Mouse (Mus musculus) MEL (cell line): Measurements from ENCODE around the gene Lhfpl2. TPM values are rescaled to one million over a fixed set of nuclear protein-coding genes. Genes with fewer than 3 reads are reported as not detected.

Experiments used
- DNase-seq: peaks from one replicate; pipeline ENCODE4 v3.0.0; 2011; ENCODE audit warnings: low read depth, low spot score
- H3K27ac ChIP-seq: 2 replicates; pipeline ENCODE4 v1.5.1; 2012; ENCODE audit warnings: low read depth, mild to moderate bottlenecking, control low read depth, low read length, moderate library complexity; ENCODE audit not compliant: control insufficient read depth
- H3K27me3 ChIP-seq, 2 experiments: fragments of 150-350 bp in 1 of 2; sonication (generic) in 1 of 2; 2 replicates each; pipeline ENCODE4 v1.6.1; 2012; ENCODE audit warnings: low read length in 2 of 2, mild to moderate bottlenecking in 2 of 2, improper control_type of control experiment in 1 of 2, moderate library complexity in 1 of 2; ENCODE audit not compliant: insufficient read depth in 2 of 2, control insufficient read depth in 1 of 2
- H3K36me3 ChIP-seq, 2 experiments: 2 replicates each; pipeline ENCODE4 v1.6.1; 2012 to 2014; ENCODE audit warnings: low read length in 2 of 2, improper control_type of control experiment in 1 of 2, inconsistent platforms in 1 of 2, mild to moderate bottlenecking in 1 of 2; ENCODE audit not compliant: insufficient read depth in 2 of 2, control insufficient read depth in 1 of 2
- H3K4me1 ChIP-seq, 2 experiments: fragments of 150-350 bp in 1 of 2; sonication (generic) in 1 of 2; 2 replicates each; pipeline ENCODE4 v1.6.1; 2012; ENCODE audit warnings: low read length in 2 of 2, improper control_type of control experiment in 1 of 2, mild to moderate bottlenecking in 1 of 2; ENCODE audit not compliant: insufficient read depth in 2 of 2, control insufficient read depth in 1 of 2
- H3K4me3 ChIP-seq, 2 experiments: fragments of 150-350 bp in 1 of 2; sonication (generic) in 1 of 2; 2 replicates each; pipeline ENCODE4 v1.5.1; 2012; ENCODE audit warnings: low read depth in 2 of 2, low read length in 2 of 2, mild to moderate bottlenecking in 2 of 2, moderate library complexity in 2 of 2, control low read depth in 1 of 2, improper control_type of control experiment in 1 of 2; ENCODE audit not compliant: control insufficient read depth in 1 of 2, insufficient read depth in 1 of 2
- H3K79me2 ChIP-seq: 2 replicates; pipeline ENCODE4 v1.6.1; 2012; ENCODE audit warnings: mild to moderate bottlenecking, low read length, moderate library complexity; ENCODE audit not compliant: control insufficient read depth, poor library complexity, insufficient read depth
- H3K9ac ChIP-seq: 2 replicates; pipeline ENCODE4 v1.6.1; 2012; ENCODE audit warnings: low read depth, mild to moderate bottlenecking, control low read depth, low read length, moderate library complexity; ENCODE audit not compliant: control insufficient read depth, poor library complexity, severe bottlenecking
- H3K9me3 ChIP-seq: fragments of 150-350 bp; sonication (generic); replicated peaks from 2 replicates; pipeline ENCODE4 v1.6.1; 2012; ENCODE audit warnings: mild to moderate bottlenecking, low read length, improper control_type of control experiment, moderate library complexity; ENCODE audit not compliant: insufficient read depth
- CHD1 ChIP-seq: IDR thresholded peaks from 2 replicates; pipeline ENCODE4 v1.6.1; 2012; ENCODE audit warnings: low read depth, mild to moderate bottlenecking, inconsistent platforms, low read length, improper control_type of control experiment
- CTCF ChIP-seq, 3 experiments: IDR thresholded peaks in 2 of 3; conservative IDR thresholded peaks in 1 of 3; 2 replicates each; pipeline ENCODE4 v1.5.1; 2011 to 2012; ENCODE audit warnings: low read length in 3 of 3, low read depth in 2 of 3, mild to moderate bottlenecking in 2 of 3, improper control_type of control experiment in 1 of 3, inconsistent platforms in 1 of 3, mixed read lengths in 1 of 3, moderate library complexity in 1 of 3; ENCODE audit not compliant: control insufficient read depth in 1 of 3, insufficient read depth in 1 of 3, poor library complexity in 1 of 3, severe bottlenecking in 1 of 3
- ETS1 ChIP-seq: IDR thresholded peaks from 2 replicates; pipeline ENCODE4 v1.6.1; 2012; ENCODE audit warnings: low read depth, mild to moderate bottlenecking, inconsistent platforms, low read length, improper control_type of control experiment, moderate library complexity
- KAT2A ChIP-seq: conservative IDR thresholded peaks from 2 replicates; pipeline ENCODE4 v1.6.1; 2012; ENCODE audit warnings: low read depth, low read length, improper control_type of control experiment, inconsistent platforms
- MAFK ChIP-seq: IDR thresholded peaks from 2 replicates; pipeline ENCODE4 v1.6.1; 2011; ENCODE audit warnings: low read depth, mild to moderate bottlenecking, low read length, improper control_type of control experiment, borderline replicate concordance
- MAX ChIP-seq: IDR thresholded peaks from 2 replicates; pipeline ENCODE4 v1.6.1; 2011; ENCODE audit warnings: low read length, improper control_type of control experiment
- MAZ ChIP-seq: IDR thresholded peaks from 2 replicates; pipeline ENCODE4 v1.6.1; 2012; ENCODE audit warnings: low read depth, mild to moderate bottlenecking, inconsistent platforms, low read length, improper control_type of control experiment
- MEF2A ChIP-seq: IDR thresholded peaks from 2 replicates; pipeline ENCODE4 v1.6.1; 2014; ENCODE audit warnings: low read depth, mild to moderate bottlenecking, inconsistent platforms, low read length, improper control_type of control experiment; ENCODE audit not compliant: poor library complexity, insufficient replicate concordance, severe bottlenecking; ENCODE audit errors: extremely low read depth
- MXI1 ChIP-seq: IDR thresholded peaks from 2 replicates; pipeline ENCODE4 v1.6.1; 2011; ENCODE audit warnings: mild to moderate bottlenecking, low read depth, low read length, improper control_type of control experiment
- MYC ChIP-seq: IDR thresholded peaks from 2 replicates; pipeline ENCODE4 v1.6.1; 2011; ENCODE audit warnings: low read depth, mild to moderate bottlenecking, low read length, improper control_type of control experiment, moderate library complexity
- POLR2A ChIP-seq, 2 experiments: IDR thresholded peaks; 2 replicates each; pipeline ENCODE4 v1.6.1; 2011 to 2012; ENCODE audit warnings: low read length in 2 of 2, mild to moderate bottlenecking in 2 of 2, control low read depth in 1 of 2, improper control_type of control experiment in 1 of 2, low read depth in 1 of 2, moderate library complexity in 1 of 2; ENCODE audit not compliant: control insufficient read depth in 1 of 2, insufficient read depth in 1 of 2, poor library complexity in 1 of 2
- POLR2AphosphoS2 ChIP-seq: IDR thresholded peaks from 2 replicates; pipeline ENCODE4 v1.6.1; 2011; ENCODE audit warnings: low read length, improper control_type of control experiment
- POLR2AphosphoS5 ChIP-seq: IDR thresholded peaks from 2 replicates; pipeline ENCODE4 v1.6.1; 2012; ENCODE audit warnings: low read depth, borderline replicate concordance, mild to moderate bottlenecking, inconsistent platforms, low read length, moderate library complexity, mixed read lengths
- SIN3A ChIP-seq: IDR thresholded peaks from 2 replicates; pipeline ENCODE4 v1.6.1; 2012; ENCODE audit warnings: low read length, improper control_type of control experiment, inconsistent platforms
- TAL1 ChIP-seq: IDR thresholded peaks from 2 replicates; pipeline ENCODE4 v1.6.1; 2012; ENCODE audit warnings: mild to moderate bottlenecking, inconsistent platforms, low read length, moderate library complexity, mixed read lengths
- TCF12 ChIP-seq: IDR thresholded peaks from 2 replicates; pipeline ENCODE4 v1.6.1; 2014; ENCODE audit warnings: low read depth, mild to moderate bottlenecking, inconsistent platforms, low read length, improper control_type of control experiment, moderate library complexity
- UBTF ChIP-seq: IDR thresholded peaks from 2 replicates; pipeline ENCODE4 v1.6.1; 2012; ENCODE audit warnings: low read depth, mild to moderate bottlenecking, inconsistent platforms, low read length, improper control_type of control experiment, moderate library complexity, borderline replicate concordance; ENCODE audit not compliant: insufficient read depth
- USF1 ChIP-seq: IDR thresholded peaks from 2 replicates; pipeline ENCODE4 v1.6.1; 2014; ENCODE audit warnings: low read depth, mild to moderate bottlenecking, inconsistent platforms, low read length, improper control_type of control experiment, moderate library complexity
- USF2 ChIP-seq, 2 experiments: IDR thresholded peaks; 2 replicates each; pipeline ENCODE4 v1.6.1; 2011 to 2012; ENCODE audit warnings: improper control_type of control experiment in 2 of 2, low read length in 2 of 2, borderline replicate concordance in 1 of 2, inconsistent platforms in 1 of 2, low read depth in 1 of 2, mild to moderate bottlenecking in 1 of 2; ENCODE audit not compliant: insufficient read depth in 1 of 2
- ZC3H11A ChIP-seq: IDR thresholded peaks from 2 replicates; pipeline ENCODE4 v1.6.1; 2012; ENCODE audit warnings: low read depth, mild to moderate bottlenecking, inconsistent platforms, low read length, improper control_type of control experiment
- ZNF384 ChIP-seq: IDR thresholded peaks from 2 replicates; pipeline ENCODE4 v1.6.1; 2012; ENCODE audit warnings: low read depth, mild to moderate bottlenecking, inconsistent platforms, low read length, improper control_type of control experiment
- polyA plus RNA-seq, 2 experiments: library from polyadenylated mRNA; stranded (reverse) in 1 of 2; unstranded in 1 of 2; fragments of >175 nt in 1 of 2; fragments of >200 nt in 1 of 2; gene quantifications; 2 replicates each; pipeline versions ENCODE4 v1.2.1 to v1.2.4; 2012; ENCODE audit warnings: low replicate concordance in 2 of 2, low read depth in 1 of 2; ENCODE audit not compliant: insufficient read length in 2 of 2, insufficient read depth in 1 of 2, missing spikeins in 1 of 2
- total RNA-seq: library from RNA; depleted of rRNA; stranded (reverse); fragments of 300-350 nt; gene quantifications from 2 replicates; pipeline ENCODE4 v1.2.3, GENCODE M21; 2012

Gene Lhfpl2
- total and polyA plus RNA-seq, 3 experiments: 24.5 to 30.2 TPM; not detected in 1

- Histone ChIP-seq H3K9ac (no peak overlapping the region), H3K4me3 (no peak overlapping the region), H3K4me1 (peaks cover 0 to 11% of the 10 kb centered on the region in 2 experiments; a peak in 2 of 4 replicates), H3K9me3 (no peaks in the 10 kb centered on the region), H3K36me3 (peaks cover 0 to 2% of the 10 kb centered on the region in 2 experiments; a peak in 1 of 4 replicates), H3K27ac (no peak overlapping the region), H3K27me3 (no peaks in the 10 kb centered on the region), H3K79me2 (no peaks in the 10 kb centered on the region)
- TF ChIP-seq TAL1 (no peak), SIN3A (no peak), ZC3H11A (no peak), MEF2A (no peak), USF2 (IDR thresholded peaks at IDR 0.05; ENCODE audit: borderline replicate concordance in 1 of 2, insufficient read depth in 1 of 2, low read depth in 1 of 2, low read length in 2 of 2) (no peak), ETS1 (no peak), UBTF (no peak), TCF12 (no peak), POLR2AphosphoS5 (no peak), MAX (no peak), USF1 (no peak), MAFK (no peak), KAT2A (no peak), POLR2AphosphoS2 (no peak), CTCF (IDR thresholded peaks at IDR 0.05 in 2 of 3, conservative IDR thresholded peaks at IDR 0.05 in 1 of 3; ENCODE audit: control insufficient read depth in 1 of 3, insufficient read depth in 1 of 3, low read depth in 2 of 3, low read length in 3 of 3, poor library complexity in 1 of 3, severe bottlenecking in 1 of 3) (no peak), MYC (no peak)
- no peak for DNase-seq
Observed at GRCm38 (mm10) chr13:94089286-94089685, 31.7 kb downstream of the Lhfpl2 start.

- H3K9me3 ChIP-seq: no peaks in the 10 kb centered on the region
- H3K79me2 ChIP-seq: no peaks in the 10 kb centered on the region
- H3K36me3 ChIP-seq: peaks cover 0 to 2% of the 10 kb centered on the region in 2 experiments; a peak in 1 of 4 replicates
- H3K4me3 ChIP-seq: no peak overlapping the region
- peaks cover 0 to 8% of the 10 kb centered on the region in 2 experiments; a peak in 1 of 4 replicates for H3K4me1 ChIP-seq
- H3K27ac ChIP-seq: no peak overlapping the region
- DNase-seq: no peak
- no peak overlapping the region for H3K9ac ChIP-seq
- no peaks in the 10 kb centered on the region for H3K27me3 ChIP-seq
- TF ChIP-seq MXI1 (no peak), ZNF384 (no peak), MAX (no peak), POLR2A (IDR thresholded peaks at IDR 0.05; ENCODE audit: control insufficient read depth in 1 of 2, insufficient read depth in 1 of 2, low read depth in 1 of 2, low read length in 2 of 2, poor library complexity in 1 of 2) (no peak), MAZ (no peak), CHD1 (no peak), UBTF (no peak)
Observed at GRCm38 (mm10) chr13:94091366-94091765, 33.8 kb downstream of the Lhfpl2 start.
